Mouse (Mus musculus): ENCODE results near the gene Tsga10ip. TPM values are rescaled to one million over a fixed set of nuclear protein-coding genes. Genes with fewer than 3 reads are reported as not detected.
A peak's percentile ranks its signal among the peaks of the same experiment; 100 is the strongest.
"Not testable (repeated sequence)": the region's sequence is repeated elsewhere in the genome, so short reads cannot be mapped to it uniquely, and the experiment has no call there.

Gene Tsga10ip
- polyA plus RNA-seq, 1 experiment from 2014 or later: 0.14 TPM

GRCm38 (mm10) chr19:5362186-5362585, 40.1 kb downstream of the Tsga10ip start:
- peaks cover 7% of the 10 kb centered on the region for H3K36me3 ChIP-seq (replicated peaks; ENCODE audit: insufficient read depth, low read length)
- peaks cover 6% of the 10 kb centered on the region for H3K4me1 ChIP-seq (ENCODE audit: insufficient read depth)
- H3K9me3 ChIP-seq (ENCODE audit: low read length): no peaks in the 10 kb centered on the region
- DNase-seq (no peak), ATAC-seq (no peak)
- WGBS (ENCODE audit: insufficient replicate concordance): 83% methylated on average over 2 of the region's 2 CpGs
- TF ChIP-seq CTCF (IDR thresholded peaks at IDR 0.05; ENCODE audit: low read depth) (no peak), EP300 (IDR thresholded peaks at IDR 0.05; ENCODE audit: low read depth) (no peak)
- no peaks in the 10 kb centered on the region for H3K27me3 ChIP-seq (ENCODE audit: insufficient read depth, low read length)
- H3K4me3 ChIP-seq (ENCODE audit: low read depth, low read length): no peak overlapping the region
- no peak overlapping the region for H3K4me2 ChIP-seq (ENCODE audit: low read depth, low read length)
- no peak overlapping the region for H3K9ac ChIP-seq (replicated peaks)
- H3K27ac ChIP-seq (ENCODE audit: low read depth): no peak overlapping the region

- no peaks in the 10 kb centered on the region for H3K9me3 ChIP-seq (ENCODE audit: low read length)
- H3K4me1 ChIP-seq (ENCODE audit: insufficient read depth): no peaks in the 10 kb centered on the region
- no peak overlapping the region for H3K4me2 ChIP-seq (ENCODE audit: low read depth, low read length)
- no CpG with 5 or more reads among the region's 1 CpGs for WGBS (ENCODE audit: insufficient replicate concordance)
- H3K4me3 ChIP-seq (ENCODE audit: low read depth, low read length): no peak overlapping the region
- no peak overlapping the region for H3K9ac ChIP-seq (replicated peaks)
- ATAC-seq: no peak
- no peaks in the 10 kb centered on the region for H3K27me3 ChIP-seq (ENCODE audit: insufficient read depth, low read length)
- H3K27ac ChIP-seq (ENCODE audit: low read depth): no peak overlapping the region
- H3K36me3 ChIP-seq (replicated peaks; ENCODE audit: insufficient read depth, low read length): no peaks in the 10 kb centered on the region
- TF ChIP-seq EP300 (IDR thresholded peaks at IDR 0.05; ENCODE audit: low read depth) (no peak), CTCF (IDR thresholded peaks at IDR 0.05; ENCODE audit: low read depth) (no peak)
- no peak for DNase-seq
Observed at GRCm38 (mm10) chr19:5356080-5356479, 46.2 kb downstream of the Tsga10ip start.

DNA sequence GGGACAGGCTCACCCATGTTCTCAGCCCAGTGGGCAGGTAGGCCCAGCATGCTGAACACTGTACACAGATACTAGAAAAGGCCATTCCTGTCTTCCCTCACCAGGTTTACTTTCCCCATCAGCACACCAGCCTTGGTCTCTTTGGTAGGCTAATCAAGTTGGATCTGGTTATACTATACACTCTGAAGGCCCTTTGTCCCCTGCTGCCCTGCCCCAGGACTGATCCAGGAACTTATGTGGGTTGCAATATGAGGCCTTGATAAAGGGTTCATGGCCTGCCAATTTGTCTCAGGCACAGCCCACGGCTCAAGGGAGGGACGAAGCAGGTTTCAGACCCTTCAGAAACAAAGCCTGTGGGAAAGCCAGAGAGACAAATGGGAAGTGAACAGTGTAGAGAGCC, 48.7 kb downstream of the Tsga10ip start:
- ATAC-seq: no peak
- Histone ChIP-seq H3K36me3 (replicated peaks; ENCODE audit: insufficient read depth, low read length) (no peaks in the 10 kb centered on the region), H3K9me3 (ENCODE audit: low read length) (no peaks in the 10 kb centered on the region), H3K27ac (ENCODE audit: low read depth) (no peak overlapping the region), H3K4me2 (ENCODE audit: low read depth, low read length) (no peak overlapping the region), H3K27me3 (ENCODE audit: insufficient read depth, low read length) (no peaks in the 10 kb centered on the region), H3K4me1 (ENCODE audit: insufficient read depth) (peaks cover 6% of the 10 kb centered on the region; the same call in 1 of the 2 replicates), H3K4me3 (ENCODE audit: low read depth, low read length) (no peak overlapping the region), H3K9ac (replicated peaks) (no peak overlapping the region)
- DNase-seq: no peak
- TF ChIP-seq CTCF (IDR thresholded peaks at IDR 0.05; ENCODE audit: low read depth) (no peak), EP300 (IDR thresholded peaks at IDR 0.05; ENCODE audit: low read depth) (no peak)
- 72% methylated on average over 2 of the region's 2 CpGs for WGBS (ENCODE audit: insufficient replicate concordance)

DNA sequence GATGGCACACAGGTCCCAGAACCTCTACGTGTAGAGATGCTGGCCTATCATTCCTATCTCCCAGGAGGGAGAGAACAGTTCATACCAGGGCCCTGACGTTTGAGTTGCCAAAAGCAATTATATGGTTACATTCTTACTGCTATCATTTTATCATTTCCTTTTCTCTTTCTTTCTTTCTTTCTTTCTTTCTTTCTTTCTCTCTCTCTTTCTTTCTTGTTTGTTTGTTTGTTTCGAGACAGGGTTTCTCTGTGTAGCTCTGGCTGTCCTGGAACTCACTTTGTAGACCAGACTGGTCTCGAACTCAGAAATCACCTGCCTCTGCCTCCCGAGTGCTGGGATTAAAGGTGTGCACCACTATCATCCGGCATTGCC, 52.8 kb downstream of the Tsga10ip start, which contains the start of gene Cst6:
Cst6 (minus strand) TSS at position 73 of the 372 bp plus-strand sequence.
- not testable (repeated sequence) for H3K27ac ChIP-seq (ENCODE audit: low read depth); H3K36me3 ChIP-seq (replicated peaks; ENCODE audit: insufficient read depth, low read length); H3K9me3 ChIP-seq (ENCODE audit: low read length); H3K27me3 ChIP-seq (ENCODE audit: insufficient read depth, low read length); H3K4me1 ChIP-seq (ENCODE audit: insufficient read depth); ATAC-seq; DNase-seq
- WGBS (ENCODE audit: insufficient replicate concordance): 63% methylated on average over 6 of the region's 6 CpGs
- Histone ChIP-seq H3K4me3 (ENCODE audit: low read depth, low read length) (peak within 1 kb of the TSS; percentile 34), H3K4me2 (ENCODE audit: low read depth, low read length) (peak within 1 kb of the TSS; percentile 70), H3K9ac (replicated peaks) (peak within 1 kb of the TSS; percentile 53)

GRCm38 (mm10) chr19:5348526-5349501, 53.5 kb downstream of the Tsga10ip start:
- WGBS (ENCODE audit: insufficient replicate concordance): 5% methylated on average over 34 of the region's 34 CpGs

DNA sequence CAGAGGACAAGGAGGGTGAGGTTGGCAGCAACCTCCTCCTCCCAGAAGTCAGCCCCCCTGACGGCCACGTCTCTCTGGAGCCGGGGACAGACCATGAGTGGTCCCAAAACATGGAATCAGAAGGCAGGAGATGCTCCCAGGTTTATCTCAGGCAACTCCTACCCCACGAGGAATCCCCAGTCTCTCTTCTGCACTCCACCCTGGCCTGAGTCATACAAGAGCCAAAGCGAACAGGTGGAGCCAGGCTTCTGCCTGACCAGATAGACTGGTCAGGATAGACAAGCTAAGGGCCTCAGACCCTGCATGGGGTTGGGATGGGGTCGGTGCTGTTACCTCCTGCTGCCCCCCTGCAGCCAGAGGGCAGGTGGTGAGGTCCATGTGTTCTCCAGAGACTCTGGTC, 54.3 kb downstream of the Tsga10ip start:
- Histone ChIP-seq H3K4me3 (ENCODE audit: low read depth, low read length) (no peak overlapping the region), H3K9me3 (ENCODE audit: low read length) (no peaks in the 10 kb centered on the region), H3K36me3 (replicated peaks; ENCODE audit: insufficient read depth, low read length) (no peaks in the 10 kb centered on the region), H3K9ac (replicated peaks) (no peak overlapping the region), H3K4me1 (ENCODE audit: insufficient read depth) (peaks cover 6% of the 10 kb centered on the region; the same call in 1 of the 2 replicates), H3K27ac (ENCODE audit: low read depth) (no peak overlapping the region), H3K27me3 (ENCODE audit: insufficient read depth, low read length) (no peaks in the 10 kb centered on the region), H3K4me2 (ENCODE audit: low read depth, low read length) (no peak overlapping the region)
- whole genome bisulfite sequencing (ENCODE audit: insufficient replicate concordance): 73% methylated on average over 6 of the region's 6 CpGs
- no peak for DNase-seq
- no peak for ATAC-seq
- TF ChIP-seq EP300 (IDR thresholded peaks at IDR 0.05; ENCODE audit: low read depth): no peak
- no peak for TF ChIP-seq CTCF (IDR thresholded peaks at IDR 0.05; ENCODE audit: low read depth)

More at GRCm38 (mm10) chr19:5348526-5349501, 53.5 kb downstream of the Tsga10ip start:
- no peaks in the 10 kb centered on the region for H3K27me3 ChIP-seq (ENCODE audit: insufficient read depth, low read length)
- peak; percentile 58 for TF ChIP-seq CTCF (IDR thresholded peaks at IDR 0.05; ENCODE audit: low read depth)
- no peak for TF ChIP-seq EP300 (IDR thresholded peaks at IDR 0.05; ENCODE audit: low read depth)
- no peaks in the 10 kb centered on the region for H3K36me3 ChIP-seq (replicated peaks; ENCODE audit: insufficient read depth, low read length)
- peak overlapping the region; percentile 70 for H3K4me2 ChIP-seq (ENCODE audit: low read depth, low read length)
- ATAC-seq: peak; percentile 62
- peaks cover 6% of the 10 kb centered on the region; the same call in 1 of the 2 replicates for H3K4me1 ChIP-seq (ENCODE audit: insufficient read depth)
- DNase-seq: peak; percentile 27
- H3K9me3 ChIP-seq (ENCODE audit: low read length): no peaks in the 10 kb centered on the region
- no peak overlapping the region for H3K27ac ChIP-seq (ENCODE audit: low read depth)
- peak overlapping the region; percentile 34 for H3K4me3 ChIP-seq (ENCODE audit: low read depth, low read length)
- peak overlapping the region; percentile 53 for H3K9ac ChIP-seq (replicated peaks)

Data from liver, postnatal 0 days (tissue).